Mouse (Mus musculus) small intestine, adult 2 months (tissue): Measurements from ENCODE around the gene Hesx1.

Source experiments
- CTCF ChIP-seq: fragments of 200-500 bp; IDR thresholded peaks from 2 replicates; pipeline ENCODE4 v1.5.1; 2012; ENCODE audit warnings: low read depth, mild to moderate bottlenecking, control low read depth, inconsistent platforms, low read length, moderate library complexity, mixed read lengths; ENCODE audit not compliant: insufficient replicate concordance, insufficient read length; ENCODE audit errors: extremely low read depth
- POLR2A ChIP-seq: fragments of 200-500 bp; IDR thresholded peaks from 2 replicates; pipeline ENCODE4 v1.6.1; 2012; ENCODE audit warnings: low read depth, mild to moderate bottlenecking, control low read depth, inconsistent platforms, low read length, moderate library complexity

DNA sequence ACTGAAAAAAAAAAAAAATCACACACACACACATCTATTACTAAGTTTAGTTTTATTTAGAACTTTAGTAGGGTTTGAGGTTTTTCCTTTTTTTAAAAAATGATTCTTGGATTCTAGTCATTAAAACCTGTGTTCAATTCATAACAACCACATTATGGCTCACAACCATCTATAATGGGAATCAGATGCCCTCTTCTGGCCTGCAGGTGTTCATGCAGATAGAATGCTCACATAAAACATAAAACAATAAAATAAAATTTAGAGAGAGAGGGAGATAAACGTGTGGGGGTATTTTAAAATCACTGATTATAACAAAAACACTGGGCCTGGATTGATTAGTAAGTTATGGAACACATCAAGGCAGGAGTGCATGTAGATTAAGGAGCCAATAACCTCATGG lies 43.3 kb downstream of the Hesx1 start:
- TF ChIP-seq POLR2A (no peak), CTCF (no peak)
